Comparison of ENCODE assay signal across 16 mouse cellular contexts in the genomic region with DNA sequence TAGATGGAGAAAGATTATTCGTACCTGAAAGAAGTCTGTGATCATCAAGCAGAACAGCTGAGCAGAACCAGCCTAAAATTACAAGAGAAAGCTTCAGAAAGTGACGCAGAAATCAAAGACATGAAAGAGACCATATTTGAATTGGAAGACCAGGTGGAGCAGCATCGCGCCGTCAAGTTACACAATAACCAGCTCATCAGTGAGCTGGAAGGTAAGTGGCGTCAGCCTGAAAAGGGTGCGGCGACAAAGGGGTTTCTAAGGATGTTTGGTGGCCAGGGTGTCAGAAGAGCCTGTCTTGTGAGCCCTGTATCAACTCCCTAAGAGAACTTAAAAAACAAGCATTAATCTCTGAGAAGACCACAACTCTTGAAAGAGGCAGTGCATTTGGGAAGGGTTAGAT.
DNase-seq lines count a peak whose midpoint lies in the region; ATAC-seq and TF ChIP-seq lines count a peak whose summit lies in the region.
"Had no signal": no experiment of that assay in that cellular context is flagged by ENCODE, and none has a peak within 500 bp of the region (broad histone marks: within the 10 kb centered on the region; RNA-seq: fewer than 3 reads in every experiment).

No protein-coding gene starts in this region.

- 63% methylated on average over 8 of the region's 8 CpGs for WGBS in neural tube, embryonic 13.5 days
- 67% methylated on average over 8 of the region's 8 CpGs for WGBS in neural tube, embryonic 15.5 days
- WGBS in intestine, embryonic 15.5 days = 67% methylated on average over 8 of the region's 8 CpGs
- 58% methylated on average over 8 of the region's 8 CpGs for WGBS in intestine, postnatal 0 days

- no peak overlapping the region for H3K4me3 ChIP-seq in neural tube, embryonic 13.5 days
- H3K4me3 ChIP-seq in neural tube, embryonic 15.5 days (replicated peaks) = no peak overlapping the region
- H3K4me3 ChIP-seq in intestine, embryonic 15.5 days (replicated peaks) = no peak overlapping the region
- no peak overlapping the region for H3K4me3 ChIP-seq in intestine, postnatal 0 days (ENCODE audit: low read depth, low read length)
- H3K4me3 ChIP-seq: embryonic facial prominence, embryonic 13.5 days; embryonic facial prominence, embryonic 15.5 days; erythroblast, embryonic 14.5 days; forebrain, embryonic 10.5 days; forebrain, embryonic 12.5 days had no signal

- peaks cover 11% of the 10 kb centered on the region for H3K36me3 ChIP-seq in neural tube, embryonic 13.5 days
- H3K36me3 ChIP-seq in neural tube, embryonic 15.5 days = peaks cover 2% of the 10 kb centered on the region; the same call in 1 of the 2 replicates
- H3K36me3 ChIP-seq in intestine, embryonic 15.5 days = no peaks in the 10 kb centered on the region
- H3K36me3 ChIP-seq in intestine, postnatal 0 days (ENCODE audit: control insufficient read depth, insufficient read depth) = peaks cover 14% of the 10 kb centered on the region; the same call in 1 of the 2 replicates

- H3K4me1 ChIP-seq in neural tube, embryonic 13.5 days (replicated peaks) = peaks cover 15% of the 10 kb centered on the region
- peaks cover 5% of the 10 kb centered on the region; the same call in 1 of the 2 replicates for H3K4me1 ChIP-seq in neural tube, embryonic 15.5 days
- 0 out of 2 replicates have a peak, but pooled peaks cover 2% of the 10 kb centered on the region for H3K4me1 ChIP-seq in intestine, embryonic 15.5 days (replicated peaks)
- no peaks in the 10 kb centered on the region for H3K4me1 ChIP-seq in intestine, postnatal 0 days (replicated peaks; ENCODE audit: control insufficient read depth, insufficient read depth, low read length)
- H3K4me1 ChIP-seq: embryonic facial prominence, embryonic 13.5 days; embryonic facial prominence, embryonic 15.5 days had no signal

- no peak overlapping the region for H3K4me2 ChIP-seq in neural tube, embryonic 13.5 days
- H3K4me2 ChIP-seq in neural tube, embryonic 15.5 days = no peak overlapping the region
- no peak overlapping the region for H3K4me2 ChIP-seq in intestine, embryonic 15.5 days (replicated peaks)
- H3K4me2 ChIP-seq in intestine, postnatal 0 days (replicated peaks; ENCODE audit: low read depth) = no peak overlapping the region
- H3K4me2 ChIP-seq: embryonic facial prominence, embryonic 13.5 days; embryonic facial prominence, embryonic 15.5 days; forebrain, embryonic 12.5 days had no signal

- ATAC-seq in neural tube, embryonic 13.5 days (ENCODE audit: low read depth) = no peak
- ATAC-seq in neural tube, embryonic 15.5 days (ENCODE audit: low FRiP score) = no peak
- ATAC-seq in intestine, embryonic 15.5 days = peak; percentile 61; the same call in 1 of the 2 replicates
- no peak; the same call in 1 of the 2 replicates for ATAC-seq in intestine, postnatal 0 days
- ATAC-seq: activated CD4-positive, CD25-positive, alpha-beta regulatory T cell, adult 4 months; Patski had no signal

- H3K27me3 ChIP-seq in neural tube, embryonic 13.5 days = no peaks in the 10 kb centered on the region
- H3K27me3 ChIP-seq in neural tube, embryonic 15.5 days (replicated peaks) = no peaks in the 10 kb centered on the region
- no peaks in the 10 kb centered on the region for H3K27me3 ChIP-seq in intestine, embryonic 15.5 days (replicated peaks)
- no peaks in the 10 kb centered on the region for H3K27me3 ChIP-seq in intestine, postnatal 0 days (replicated peaks; ENCODE audit: control insufficient read depth, insufficient read depth, low read length)
- H3K27me3 ChIP-seq: CH12.LX; embryonic facial prominence, embryonic 13.5 days; embryonic facial prominence, embryonic 15.5 days; Patski had no signal

- peak overlapping the region; percentile 9; the same call in 1 of the 2 replicates for H3K9ac ChIP-seq in neural tube, embryonic 13.5 days
- no peak overlapping the region for H3K9ac ChIP-seq in neural tube, embryonic 15.5 days (replicated peaks)
- no peak overlapping the region for H3K9ac ChIP-seq in intestine, embryonic 15.5 days
- no peak overlapping the region for H3K9ac ChIP-seq in intestine, postnatal 0 days (ENCODE audit: low read depth, low read length)
- H3K9ac ChIP-seq: embryonic facial prominence, embryonic 13.5 days; embryonic facial prominence, embryonic 15.5 days; forebrain, embryonic 12.5 days had no signal

- peak; percentile 73 for DNase-seq in heart, adult 11 months
- no peak for DNase-seq in heart, adult 18-20 months
- DNase-seq in thymus, postnatal 25 days = no peak

- H3K27ac ChIP-seq in neural tube, embryonic 13.5 days (replicated peaks) = no peak overlapping the region
- H3K27ac ChIP-seq in neural tube, embryonic 15.5 days (replicated peaks) = no peak overlapping the region
- no peak overlapping the region for H3K27ac ChIP-seq in intestine, embryonic 15.5 days
- H3K27ac ChIP-seq in intestine, postnatal 0 days (ENCODE audit: low read depth, low read length) = 0 out of 2 replicates have a peak overlapping the region, but pooled peaks have one; percentile 3
- H3K27ac ChIP-seq: embryonic facial prominence, embryonic 13.5 days; embryonic facial prominence, embryonic 15.5 days; forebrain, embryonic 10.5 days; forebrain, embryonic 12.5 days had no signal

- no peaks in the 10 kb centered on the region for H3K9me3 ChIP-seq in neural tube, embryonic 13.5 days
- no peaks in the 10 kb centered on the region for H3K9me3 ChIP-seq in neural tube, embryonic 15.5 days (replicated peaks)
- no peaks in the 10 kb centered on the region for H3K9me3 ChIP-seq in intestine, embryonic 15.5 days
- no peaks in the 10 kb centered on the region for H3K9me3 ChIP-seq in intestine, postnatal 0 days (ENCODE audit: control insufficient read depth)
- H3K9me3 ChIP-seq: embryonic facial prominence, embryonic 13.5 days; embryonic facial prominence, embryonic 15.5 days; forebrain, embryonic 10.5 days; forebrain, embryonic 12.5 days; G1E had no signal

- no peak for TF ChIP-seq CTCF in intestine, postnatal 0 days (IDR thresholded peaks at IDR 0.05; ENCODE audit: low read depth)
